Mouse (Mus musculus) limb, embryonic 13.5 days (tissue): Measurements from ENCODE around the gene Nkd1. TPM values are rescaled to one million over a fixed set of nuclear protein-coding genes. Genes with fewer than 3 reads are reported as not detected.
A peak's percentile ranks its signal among the peaks of the same experiment; 100 is the strongest.

Experiments used
- ATAC-seq: fragments of 200-750 bp; cut with Nextera tagmentation; 2 replicates; pipeline ENCODE4 v1.8.0; 2017; ENCODE audit warnings: low read depth, moderate number of reproducible peaks, moderate TSS enrichment; ENCODE audit not compliant: low FRiP score
- H3K27ac ChIP-seq: fragments of 300-500 bp; sonication (generic); 2 replicates; pipeline ENCODE4 v1.5.1; 2015; ENCODE audit warnings: inconsistent platforms, mild to moderate bottlenecking, moderate library complexity
- H3K27me3 ChIP-seq: fragments of 300-500 bp; sonication (generic); 2 replicates; pipeline ENCODE4 v1.6.1; 2015; ENCODE audit warnings: mild to moderate bottlenecking, inconsistent platforms
- H3K36me3 ChIP-seq: fragments of 300-500 bp; sonication (generic); 2 replicates; pipeline ENCODE4 v1.6.1; 2015; ENCODE audit warnings: inconsistent platforms, mild to moderate bottlenecking, moderate library complexity
- H3K4me1 ChIP-seq: fragments of 300-500 bp; sonication (generic); 2 replicates; pipeline ENCODE4 v1.6.1; 2015; ENCODE audit warnings: inconsistent platforms
- H3K4me2 ChIP-seq: fragments of 300-500 bp; sonication (generic); replicated peaks from 2 replicates; pipeline ENCODE4 v1.6.1; 2015; ENCODE audit warnings: inconsistent platforms, mild to moderate bottlenecking, moderate library complexity
- H3K4me3 ChIP-seq: fragments of 300-500 bp; sonication (generic); 2 replicates; pipeline ENCODE4 v1.5.1; 2015; ENCODE audit warnings: moderate library complexity, mild to moderate bottlenecking, inconsistent platforms
- H3K9ac ChIP-seq: fragments of 300-500 bp; sonication (generic); 2 replicates; pipeline ENCODE4 v1.6.1; 2015; ENCODE audit warnings: mild to moderate bottlenecking, inconsistent platforms
- H3K9me3 ChIP-seq: fragments of 300-500 bp; sonication (generic); 2 replicates; pipeline ENCODE4 v1.6.1; 2016; ENCODE audit warnings: inconsistent platforms
- WGBS: fragments of 180-500 bp; shearing (Covaris S2); methylation state at CpG from one replicate; pipeline ENCODE4 v1.1.7; 2015; 5-methylcytosine and 5-hydroxymethylcytosine counted together
- polyA plus RNA-seq: library from polyadenylated mRNA; unstranded; fragments of >200 nt; fragmentation: Nextera tagmentation; extraction: Ambion mirVana; gene quantifications from 2 replicates; pipeline ENCODE4 v1.2.1, GENCODE M21; 2015

The Nkd1 gene
- polyA plus RNA-seq, 1 experiment from 2014 or later, result 64.2 TPM

DNA sequence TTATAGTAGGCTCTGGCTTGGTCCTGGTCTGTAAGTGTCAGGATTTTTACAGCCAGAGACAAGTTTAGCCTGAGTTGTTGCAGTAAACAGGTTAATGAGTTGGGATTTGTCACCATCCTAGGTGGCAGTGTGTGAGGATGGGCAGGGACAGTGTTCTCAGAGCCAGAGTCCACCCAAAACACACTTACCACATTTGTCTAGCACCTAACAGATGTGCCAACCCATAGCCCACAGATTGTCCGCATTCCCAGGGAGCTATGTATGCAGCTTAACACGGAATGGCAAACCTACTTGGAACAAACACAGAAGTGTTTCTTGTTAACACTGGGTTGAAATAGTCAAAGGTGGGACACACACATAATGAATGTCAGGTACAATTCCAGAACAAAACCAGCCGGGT, 47.1 kb downstream of the Nkd1 start:
- H3K4me1 ChIP-seq, result peaks cover 94% of the 10 kb centered on the region
- no peak overlapping the region for H3K9ac ChIP-seq
- H3K27me3 ChIP-seq, result no peaks in the 10 kb centered on the region
- no peak overlapping the region for H3K4me3 ChIP-seq
- H3K36me3 ChIP-seq, result no peaks in the 10 kb centered on the region
- no peak for ATAC-seq
- peak overlapping the region; percentile 87 for H3K27ac ChIP-seq
- 66% methylated on average over 3 of the region's 3 CpGs for WGBS
- no peaks in the 10 kb centered on the region for H3K9me3 ChIP-seq
- no peak overlapping the region for H3K4me2 ChIP-seq

DNA sequence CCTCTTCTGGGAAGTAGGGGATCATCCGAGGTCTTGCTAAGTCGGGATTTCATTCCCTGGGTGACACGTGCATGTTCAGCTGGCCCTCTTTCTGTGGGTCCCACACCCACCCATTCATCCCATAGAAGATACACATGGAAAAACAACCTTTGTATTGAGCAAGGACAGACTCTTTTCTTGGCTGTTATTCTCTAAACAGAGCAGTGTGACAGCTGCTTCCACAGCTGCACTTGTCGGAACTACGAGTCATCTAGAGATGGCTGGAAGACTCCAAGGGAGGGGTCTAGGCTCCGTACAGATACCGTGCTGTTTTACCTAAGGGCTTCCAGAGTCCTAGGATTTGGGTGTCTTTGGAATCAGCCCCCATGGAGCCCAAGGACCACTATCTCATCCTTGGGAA, 48.2 kb downstream of the Nkd1 start:
- WGBS, result 71% methylated on average over 7 of the region's 7 CpGs

DNA sequence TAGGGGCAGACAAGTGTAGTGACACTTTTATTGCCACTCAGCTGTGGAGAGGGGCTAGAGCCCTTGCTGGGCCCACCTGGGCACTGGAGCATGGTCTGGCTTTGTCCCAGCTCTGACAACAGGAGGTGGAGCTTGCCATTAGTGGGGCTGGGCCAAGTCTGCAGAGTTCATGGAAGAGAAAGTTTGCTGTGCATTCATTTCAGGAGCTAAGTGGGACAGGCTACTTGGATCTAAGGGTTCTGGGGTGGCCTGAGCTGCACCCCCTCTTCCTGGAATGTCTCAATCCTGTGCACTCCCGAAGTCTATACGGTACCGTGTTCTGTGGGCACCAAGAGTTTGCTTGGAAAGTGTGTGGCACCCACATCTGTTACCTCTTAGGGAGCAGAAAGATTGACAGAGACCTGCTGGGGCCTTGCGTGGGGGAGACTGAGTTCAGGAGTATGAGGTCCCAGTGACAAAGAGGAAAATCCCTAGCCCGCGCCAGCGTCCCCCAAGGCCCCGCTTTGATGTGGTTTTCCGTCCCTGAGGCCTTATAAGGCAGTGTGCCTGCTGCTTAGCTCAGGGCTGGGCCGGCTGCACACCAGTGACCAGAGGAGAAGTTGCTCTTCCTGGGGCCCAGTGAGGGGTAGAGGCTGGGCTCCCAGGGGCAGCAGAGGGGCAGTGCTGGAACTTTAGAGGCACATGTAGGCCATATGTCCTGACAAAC, 49.3 kb downstream of the Nkd1 start:
- H3K9me3 ChIP-seq, result no peaks in the 10 kb centered on the region
- H3K27me3 ChIP-seq, result no peaks in the 10 kb centered on the region
- peak overlapping the region; percentile 53; the same call in 1 of the 2 replicates for H3K9ac ChIP-seq
- 11% methylated on average over 10 of the region's 10 CpGs for WGBS
- H3K27ac ChIP-seq, result peak overlapping the region; percentile 87
- H3K36me3 ChIP-seq, result peaks cover 15% of the 10 kb centered on the region
- H3K4me3 ChIP-seq, result no peak overlapping the region
- peak; percentile 42 for ATAC-seq
- H3K4me1 ChIP-seq, result peaks cover 80% of the 10 kb centered on the region
- peak overlapping the region; percentile 40 for H3K4me2 ChIP-seq

More for the DNA sequence above, 48.2 kb downstream of the Nkd1 start:
- no peak overlapping the region for H3K9ac ChIP-seq
- no peak for ATAC-seq
- no peak overlapping the region for H3K4me2 ChIP-seq
- H3K27me3 ChIP-seq, result no peaks in the 10 kb centered on the region
- H3K4me3 ChIP-seq, result no peak overlapping the region
- H3K27ac ChIP-seq, result peak overlapping the region; percentile 87
- peaks cover 7% of the 10 kb centered on the region; the same call in 1 of the 2 replicates for H3K36me3 ChIP-seq
- no peaks in the 10 kb centered on the region for H3K9me3 ChIP-seq
- peaks cover 85% of the 10 kb centered on the region for H3K4me1 ChIP-seq

- Histone ChIP-seq H3K4me2 (peak overlapping the region; percentile 40; the same call in 1 of the 2 replicates), H3K36me3 (peaks cover 15% of the 10 kb centered on the region), H3K4me3 (no peak overlapping the region), H3K4me1 (peaks cover 83% of the 10 kb centered on the region), H3K27ac (peak overlapping the region; percentile 87; the same call in 1 of the 2 replicates), H3K9me3 (no peaks in the 10 kb centered on the region), H3K9ac (no peak overlapping the region), H3K27me3 (no peaks in the 10 kb centered on the region)
- peak; percentile 39; the same call in 1 of the 2 replicates for ATAC-seq
- WGBS, result 74% methylated on average over 14 of the region's 14 CpGs
Observed at GRCm38 (mm10) chr8:88571434-88572184, 50.5 kb downstream of the Nkd1 start.

- Histone ChIP-seq H3K4me3 (no peak overlapping the region), H3K9me3 (no peaks in the 10 kb centered on the region), H3K4me1 (peaks cover 76% of the 10 kb centered on the region), H3K27ac (no peak overlapping the region), H3K9ac (no peak overlapping the region), H3K4me2 (no peak overlapping the region), H3K27me3 (no peaks in the 10 kb centered on the region), H3K36me3 (peaks cover 15% of the 10 kb centered on the region)
- 86% methylated on average over 12 of the region's 12 CpGs for WGBS
- no peak for ATAC-seq
Observed at GRCm38 (mm10) chr8:88572185-88572909, 51.2 kb downstream of the Nkd1 start.

GRCm38 (mm10) chr8:88572941-88573645, 51.9 kb downstream of the Nkd1 start:
- no peaks in the 10 kb centered on the region for H3K27me3 ChIP-seq
- WGBS, result 83% methylated on average over 14 of the region's 14 CpGs
- no peak overlapping the region for H3K27ac ChIP-seq
- no peak for ATAC-seq
- H3K4me1 ChIP-seq, result peaks cover 75% of the 10 kb centered on the region
- H3K36me3 ChIP-seq, result peaks cover 15% of the 10 kb centered on the region
- H3K4me3 ChIP-seq, result no peak overlapping the region
- H3K9ac ChIP-seq, result no peak overlapping the region
- no peak overlapping the region for H3K4me2 ChIP-seq
- no peaks in the 10 kb centered on the region for H3K9me3 ChIP-seq

DNA sequence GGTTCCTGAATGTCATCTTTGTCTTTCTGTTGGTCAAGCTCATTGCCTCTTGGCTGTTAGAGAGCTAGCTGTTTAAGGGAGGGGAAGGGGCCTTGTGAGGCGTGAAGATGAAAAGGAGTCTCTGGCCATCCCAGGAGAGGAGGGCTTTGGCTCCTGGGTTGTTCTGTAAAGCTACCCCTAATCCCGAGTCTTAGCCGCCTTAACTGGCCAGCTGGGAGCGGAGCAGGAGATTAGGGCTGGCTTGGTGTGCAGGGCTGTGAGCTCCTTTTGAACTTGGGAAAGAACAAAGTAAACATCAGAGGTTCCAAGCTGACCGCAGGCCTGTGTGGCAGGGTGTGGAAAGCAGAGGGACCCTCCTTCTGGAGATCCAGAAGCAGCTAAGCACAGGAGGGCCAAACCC, 53.8 kb downstream of the Nkd1 start:
- Histone ChIP-seq H3K36me3 (peaks cover 22% of the 10 kb centered on the region), H3K4me1 (peaks cover 75% of the 10 kb centered on the region)
- 67% methylated on average over 5 of the region's 5 CpGs for WGBS

GRCm38 (mm10) chr8:88576351-88577142, 55.4 kb downstream of the Nkd1 start:
- H3K4me1 ChIP-seq, result peaks cover 64% of the 10 kb centered on the region
- ATAC-seq, result no peak
- 79% methylated on average over 10 of the region's 10 CpGs for WGBS
- no peaks in the 10 kb centered on the region for H3K27me3 ChIP-seq
- H3K9me3 ChIP-seq, result no peaks in the 10 kb centered on the region
- peak overlapping the region; percentile 13; the same call in 1 of the 2 replicates for H3K9ac ChIP-seq
- peak overlapping the region; percentile 48; the same call in 1 of the 2 replicates for H3K27ac ChIP-seq
- peaks cover 25% of the 10 kb centered on the region for H3K36me3 ChIP-seq
- no peak overlapping the region for H3K4me3 ChIP-seq
- no peak overlapping the region for H3K4me2 ChIP-seq

More for the DNA sequence above, 53.8 kb downstream of the Nkd1 start:
- Histone ChIP-seq H3K9ac (no peak overlapping the region), H3K4me2 (no peak overlapping the region), H3K9me3 (no peaks in the 10 kb centered on the region), H3K27ac (no peak overlapping the region), H3K4me3 (no peak overlapping the region), H3K27me3 (no peaks in the 10 kb centered on the region)
- ATAC-seq, result no peak

GRCm38 (mm10) chr8:88577666-88578065, 56.5 kb downstream of the Nkd1 start:
- Histone ChIP-seq H3K4me2 (no peak overlapping the region), H3K9ac (0 out of 2 replicates have a peak overlapping the region, but pooled peaks have one; percentile 19), H3K9me3 (no peaks in the 10 kb centered on the region), H3K4me1 (peaks cover 53% of the 10 kb centered on the region), H3K36me3 (peaks cover 32% of the 10 kb centered on the region), H3K27me3 (no peaks in the 10 kb centered on the region), H3K4me3 (no peak overlapping the region), H3K27ac (no peak overlapping the region)
- WGBS, result 76% methylated on average over 5 of the region's 5 CpGs
- no peak for ATAC-seq

DNA sequence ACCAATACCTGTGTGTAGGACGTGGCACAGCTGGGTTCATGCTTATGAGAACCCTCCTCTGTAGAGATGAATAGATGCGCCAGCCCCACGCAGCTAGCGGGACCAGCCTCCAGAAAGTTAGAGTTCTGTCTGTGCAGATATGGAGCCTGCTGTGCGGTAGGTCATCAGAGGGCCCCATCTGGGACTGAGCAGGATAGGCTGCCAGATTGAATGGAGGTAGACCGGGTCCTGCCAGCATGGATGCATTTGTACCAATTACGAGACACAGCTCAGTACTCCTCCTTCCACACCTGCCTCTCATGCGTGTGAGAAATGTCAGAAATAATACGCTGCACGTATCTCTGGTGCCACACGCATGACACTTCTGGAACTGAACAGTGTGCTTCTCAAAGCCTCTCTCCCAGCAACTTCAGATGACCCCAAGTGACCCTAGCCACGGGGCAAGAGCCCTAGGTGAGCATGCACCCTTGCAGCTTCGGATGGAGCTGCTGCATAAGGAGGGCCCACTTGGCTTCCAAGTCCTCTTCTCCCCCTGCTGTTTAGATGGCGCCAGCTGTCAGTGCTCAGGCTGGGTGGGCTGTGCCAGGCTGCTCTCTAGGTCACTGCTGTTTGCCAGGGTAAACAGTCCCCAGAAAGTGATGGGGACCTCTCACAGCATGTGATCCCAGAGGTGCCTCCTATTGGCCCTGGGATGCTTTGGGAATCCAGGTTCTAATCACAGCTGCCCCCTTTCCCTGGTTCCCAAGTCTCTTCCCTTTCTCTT, 57.4 kb downstream of the Nkd1 start:
- H3K4me3 ChIP-seq, result no peak overlapping the region
- H3K27ac ChIP-seq, result no peak overlapping the region
- peaks cover 40% of the 10 kb centered on the region for H3K36me3 ChIP-seq
- no peak overlapping the region for H3K4me2 ChIP-seq
- no peaks in the 10 kb centered on the region for H3K9me3 ChIP-seq
- no peak for ATAC-seq
- peaks cover 48% of the 10 kb centered on the region for H3K4me1 ChIP-seq
- H3K27me3 ChIP-seq, result no peaks in the 10 kb centered on the region
- WGBS, result 72% methylated on average over 14 of the region's 14 CpGs
- 0 out of 2 replicates have a peak overlapping the region, but pooled peaks have one; percentile 13 for H3K9ac ChIP-seq
